Mouse (Mus musculus) C2C12 (cell line): ENCODE data around the gene Spock3. TPM values are rescaled to one million over a fixed set of nuclear protein-coding genes. Genes with fewer than 3 reads are reported as not detected.

Source experiments
- H3K27me3 ChIP-seq: one replicate; pipeline ENCODE4 v1.6.1; 2011; ENCODE audit not compliant: control insufficient read depth, insufficient read depth, insufficient read length
- H3K36me3 ChIP-seq: one replicate; pipeline ENCODE4 v1.6.1; 2011; ENCODE audit not compliant: control insufficient read depth, insufficient read depth
- H3K4me3 ChIP-seq: one replicate; pipeline ENCODE4 v1.5.1; 2011; ENCODE audit warnings: mild to moderate bottlenecking, control low read depth; ENCODE audit not compliant: poor library complexity, insufficient read depth, severe bottlenecking
- H3K79me2 ChIP-seq: one replicate; pipeline ENCODE4 v1.6.1; 2011; ENCODE audit not compliant: control insufficient read depth, insufficient read depth
- H3K79me3 ChIP-seq: one replicate; pipeline ENCODE4 v1.6.1; 2011; ENCODE audit warnings: low read depth, control low read depth
- H3ac ChIP-seq: one replicate; pipeline ENCODE3; 2011; ENCODE audit warnings: low read depth; ENCODE audit not compliant: control insufficient read depth, insufficient read length
- CEBPB ChIP-seq: IDR thresholded peaks from one replicate; pipeline ENCODE4 v1.6.1; 2011; ENCODE audit warnings: low read depth, mild to moderate bottlenecking, control low read depth, moderate library complexity
- CTCF ChIP-seq: IDR thresholded peaks from one replicate; pipeline ENCODE4 v1.5.1; 2011; ENCODE audit not compliant: control insufficient read depth, insufficient read depth, insufficient read length
- FOSL1 ChIP-seq: IDR thresholded peaks from one replicate; pipeline ENCODE4 v1.8.0; 2011; ENCODE audit warnings: mild to moderate bottlenecking, low read length; ENCODE audit not compliant: poor library complexity, insufficient read depth, severe bottlenecking
- MAX ChIP-seq: IDR thresholded peaks from one replicate; pipeline ENCODE4 v1.6.1; 2011; ENCODE audit warnings: mild to moderate bottlenecking, control low read depth
- MYOD1 ChIP-seq: IDR thresholded peaks from one replicate; pipeline ENCODE4 v1.6.1; 2011; ENCODE audit warnings: low read depth; ENCODE audit not compliant: control insufficient read depth, insufficient read length
- MYOG ChIP-seq: IDR thresholded peaks from one replicate; pipeline ENCODE4 v1.6.1; 2011; ENCODE audit not compliant: control insufficient read depth, insufficient read length; ENCODE audit errors: extremely low read depth
- USF1 ChIP-seq: IDR thresholded peaks from one replicate; pipeline ENCODE4 v1.6.1; 2011; ENCODE audit warnings: low read depth, mild to moderate bottlenecking, control low read depth, moderate library complexity
- polyA plus RNA-seq: library from polyadenylated mRNA; unstranded; fragments of >200 nt; fragmentation: generic; extraction: Trizol; gene quantifications from one replicate; pipeline ENCODE4 v1.2.1, GENCODE M21; 2012; ENCODE audit warnings: missing spikeins

Spock3 gene
- polyA plus RNA-seq, 1 experiment, result not detected

DNA sequence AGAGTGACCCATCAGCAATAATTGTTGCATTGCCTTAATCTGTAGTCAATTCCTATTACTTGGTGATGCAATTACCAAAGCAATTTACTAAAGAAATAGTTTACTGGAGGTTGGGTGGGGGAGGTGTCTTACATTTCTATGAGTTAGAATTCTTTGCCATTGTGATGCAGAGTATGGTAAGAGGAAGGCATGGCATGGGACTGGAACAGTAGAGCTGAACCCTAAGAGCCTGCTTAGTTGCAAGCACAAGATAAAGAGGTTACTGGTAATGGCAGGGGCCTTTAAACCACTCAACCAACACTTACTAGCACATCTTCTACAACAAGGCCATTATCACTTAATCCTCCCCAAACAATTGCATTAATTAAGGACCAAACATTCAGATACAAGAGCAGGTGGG is 219.1 kb downstream of the Spock3 start:
- no peaks in the 10 kb centered on the region for H3K79me3 ChIP-seq
- no peak overlapping the region for H3ac ChIP-seq
- H3K36me3 ChIP-seq, result no peaks in the 10 kb centered on the region
- H3K4me3 ChIP-seq, result no peak overlapping the region
- no peaks in the 10 kb centered on the region for H3K27me3 ChIP-seq
- TF ChIP-seq CEBPB, result no peak
- no peak for TF ChIP-seq FOSL1
- no peak for TF ChIP-seq CTCF
- no peaks in the 10 kb centered on the region for H3K79me2 ChIP-seq

DNA sequence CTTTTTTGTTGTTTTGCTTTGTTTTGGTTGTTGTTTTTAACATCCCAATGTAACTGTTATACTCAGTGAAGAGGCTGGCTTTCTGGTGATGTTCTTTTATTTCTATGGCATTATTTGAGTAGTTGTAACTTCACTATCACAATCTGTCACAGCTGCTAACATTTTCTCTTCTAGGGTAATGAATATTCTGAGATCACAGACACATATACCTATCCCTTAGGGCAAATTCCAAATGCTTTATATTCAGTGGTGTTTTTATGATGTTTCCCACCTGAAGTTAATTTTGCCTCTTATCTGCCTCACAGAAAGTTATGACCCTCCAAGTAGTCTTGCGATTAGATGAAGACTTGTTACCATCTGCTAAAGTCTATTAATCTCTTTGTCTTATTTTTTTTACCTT is 230.5 kb downstream of the Spock3 start:
- TF ChIP-seq MYOG (no peak), CEBPB (no peak), MAX (no peak), FOSL1 (no peak), CTCF (no peak), USF1 (no peak)
- no peak overlapping the region for H3K4me3 ChIP-seq
- H3K27me3 ChIP-seq, result no peaks in the 10 kb centered on the region
- H3K36me3 ChIP-seq, result no peaks in the 10 kb centered on the region
- no peaks in the 10 kb centered on the region for H3K79me2 ChIP-seq
- H3ac ChIP-seq, result no peak overlapping the region
- no peaks in the 10 kb centered on the region for H3K79me3 ChIP-seq

DNA sequence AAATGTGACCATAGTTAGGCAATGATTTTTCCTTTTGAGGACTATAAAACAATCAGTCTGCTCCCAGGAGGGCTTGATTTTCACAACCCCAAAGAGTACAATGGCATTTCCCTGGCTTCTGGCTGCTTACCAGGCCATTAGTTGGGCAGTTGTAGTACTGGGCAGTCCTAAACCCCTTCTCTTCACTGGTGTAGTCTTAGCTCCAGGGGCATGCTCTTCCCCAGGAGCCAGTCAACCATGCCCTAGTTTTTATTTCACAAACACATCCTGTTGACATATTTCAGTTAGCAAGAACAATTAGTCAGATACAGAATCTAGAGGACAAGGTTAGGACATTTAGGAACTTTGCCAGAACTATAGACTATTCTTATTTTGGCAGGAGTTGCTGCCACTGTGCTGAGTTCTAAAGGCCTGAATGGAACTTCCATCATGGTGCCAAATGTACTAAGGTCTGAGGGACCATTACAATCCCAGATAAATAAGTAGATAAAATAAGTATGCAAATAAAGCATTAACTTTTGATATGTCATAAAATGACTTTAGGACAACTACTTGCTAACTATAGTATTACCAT is 308.1 kb downstream of the Spock3 start:
- TF ChIP-seq MYOD1 (no peak), CEBPB (no peak), MAX (no peak), CTCF (no peak), MYOG (no peak)
- no peak overlapping the region for H3K4me3 ChIP-seq

DNA sequence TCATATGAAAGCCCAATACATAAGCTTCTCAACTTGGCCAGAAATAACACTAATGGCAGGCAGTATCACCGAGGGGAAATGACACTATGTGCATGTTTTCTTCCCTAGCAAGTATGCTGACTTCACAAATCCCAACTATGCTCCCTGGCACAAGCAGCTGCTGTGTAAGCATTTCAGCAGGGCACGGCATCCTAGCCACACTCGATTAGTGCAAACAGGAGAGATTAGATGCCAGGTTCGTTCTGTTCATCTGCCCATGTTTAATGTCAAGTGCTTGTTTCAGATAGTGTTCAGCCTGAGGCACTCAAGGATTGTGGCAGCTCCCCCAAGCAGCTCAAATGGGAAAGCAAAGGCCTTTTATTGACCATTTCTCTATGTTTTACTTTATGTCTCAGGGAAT is 311.7 kb downstream of the Spock3 start:
- Histone ChIP-seq H3K4me3 (no peak overlapping the region), H3K79me2 (no peaks in the 10 kb centered on the region), H3K27me3 (no peaks in the 10 kb centered on the region), H3ac (no peak overlapping the region), H3K36me3 (no peaks in the 10 kb centered on the region), H3K79me3 (no peaks in the 10 kb centered on the region)
- TF ChIP-seq USF1 (no peak), CEBPB (no peak), MAX (no peak), MYOD1 (no peak), CTCF (no peak), MYOG (no peak), FOSL1 (no peak)

More for the DNA sequence above, 308.1 kb downstream of the Spock3 start:
- Histone ChIP-seq H3K36me3 (no peaks in the 10 kb centered on the region), H3K79me2 (no peaks in the 10 kb centered on the region), H3K79me3 (no peaks in the 10 kb centered on the region), H3K27me3 (no peaks in the 10 kb centered on the region), H3ac (no peak overlapping the region)

DNA sequence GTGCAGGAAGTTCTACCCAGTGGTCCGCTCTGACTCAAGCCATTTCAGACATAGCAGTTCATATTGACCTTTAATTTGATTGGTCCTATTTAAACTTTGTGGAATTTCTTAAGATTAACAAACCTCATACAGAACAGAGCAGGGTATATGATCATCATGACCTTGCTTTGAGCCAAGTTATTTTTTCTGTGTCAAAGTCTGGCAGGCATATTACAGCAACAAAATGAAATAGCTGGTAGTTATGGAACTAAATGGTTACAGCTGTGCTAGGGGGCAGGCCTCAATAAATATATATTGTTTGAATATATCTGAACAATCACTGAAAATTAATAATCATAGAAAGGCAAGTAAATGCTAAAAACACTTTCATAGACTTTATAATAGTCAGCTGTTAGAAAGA is 384.6 kb downstream of the Spock3 start:
- Histone ChIP-seq H3K79me2 (no peaks in the 10 kb centered on the region), H3K79me3 (no peaks in the 10 kb centered on the region), H3ac (no peak overlapping the region), H3K36me3 (no peaks in the 10 kb centered on the region), H3K27me3 (no peaks in the 10 kb centered on the region), H3K4me3 (no peak overlapping the region)
- TF ChIP-seq MYOG (no peak), CEBPB (no peak), MAX (no peak), CTCF (no peak), MYOD1 (no peak), USF1 (no peak), FOSL1 (no peak)

DNA sequence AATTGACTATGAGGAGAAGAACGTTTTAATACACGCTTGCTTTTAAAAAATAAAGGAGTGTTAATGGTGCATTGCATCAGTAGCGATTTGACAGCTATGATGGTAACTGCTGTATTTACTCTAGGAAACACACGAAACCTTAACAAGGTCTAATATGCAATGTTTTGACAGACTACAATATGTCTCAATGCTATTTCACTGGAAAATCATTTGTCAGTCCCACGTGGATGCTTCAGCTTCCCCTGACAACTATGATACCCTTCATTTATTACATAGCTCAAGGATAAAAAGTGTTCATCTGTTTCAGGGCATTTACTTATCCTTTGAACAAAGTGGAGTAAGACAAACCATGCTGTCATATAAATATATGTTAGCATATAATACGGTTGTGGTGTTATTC is 417.8 kb downstream of the Spock3 start:
- H3K4me3 ChIP-seq, result no peak overlapping the region
- no peak overlapping the region for H3ac ChIP-seq
- no peaks in the 10 kb centered on the region for H3K36me3 ChIP-seq
- H3K79me2 ChIP-seq, result no peaks in the 10 kb centered on the region
- H3K27me3 ChIP-seq, result no peaks in the 10 kb centered on the region
- TF ChIP-seq USF1, result no peak
- no peak for TF ChIP-seq FOSL1
- TF ChIP-seq MYOD1, result no peak
- no peak for TF ChIP-seq CTCF
- no peak for TF ChIP-seq MYOG
- no peak for TF ChIP-seq CEBPB
- TF ChIP-seq MAX, result no peak
- H3K79me3 ChIP-seq, result no peaks in the 10 kb centered on the region
